Mouse (Mus musculus) neural tube, embryonic 14.5 days (tissue): ENCODE data around the gene Mmp17. TPM values are rescaled to one million over a fixed set of nuclear protein-coding genes. Genes with fewer than 3 reads are reported as not detected.
"Not testable (repeated sequence)": the region's sequence is repeated elsewhere in the genome, so short reads cannot be mapped to it uniquely, and the experiment has no call there.

ENCODE experiments used
- ATAC-seq: fragments of 200-750 bp; cut with Nextera tagmentation; 2 replicates; pipeline ENCODE4 v1.8.0; 2017; ENCODE audit warnings: low read depth, mild to moderate bottlenecking, moderate TSS enrichment, moderate library complexity
- H3K27ac ChIP-seq: fragments of 300-500 bp; sonication (generic); 2 replicates; pipeline ENCODE4 v1.5.1; 2014; ENCODE audit warnings: low read depth, mild to moderate bottlenecking, control low read depth, low read length, moderate library complexity, mixed read lengths
- H3K27me3 ChIP-seq: fragments of 300-500 bp; sonication (generic); 2 replicates; pipeline ENCODE4 v1.6.1; 2014; ENCODE audit warnings: low read length; ENCODE audit not compliant: control insufficient read depth, insufficient read depth
- H3K36me3 ChIP-seq: fragments of 300-500 bp; sonication (generic); 2 replicates; pipeline ENCODE4 v1.6.1; 2014; ENCODE audit warnings: low read length, mixed read lengths; ENCODE audit not compliant: control insufficient read depth, insufficient read depth
- H3K4me1 ChIP-seq: fragments of 300-500 bp; sonication (generic); 2 replicates; pipeline ENCODE4 v1.6.1; 2014; ENCODE audit warnings: low read length; ENCODE audit not compliant: control insufficient read depth, insufficient read depth
- H3K4me2 ChIP-seq: fragments of 300-500 bp; sonication (generic); 2 replicates; pipeline ENCODE4 v1.6.1; 2014; ENCODE audit warnings: mild to moderate bottlenecking, low read depth, low read length, control low read depth
- H3K4me3 ChIP-seq: fragments of 300-500 bp; sonication (generic); 2 replicates; pipeline ENCODE4 v1.5.1; 2014; ENCODE audit warnings: low read depth, low read length, control low read depth, mixed read lengths
- H3K9ac ChIP-seq: fragments of 300-500 bp; sonication (generic); replicated peaks from 2 replicates; pipeline ENCODE4 v1.6.1; 2014; ENCODE audit warnings: low read depth, mild to moderate bottlenecking, control low read depth, low read length, mixed read lengths
- H3K9me3 ChIP-seq: fragments of 300-500 bp; sonication (generic); 2 replicates; pipeline ENCODE4 v1.6.1; 2016; ENCODE audit warnings: low read length; ENCODE audit not compliant: control insufficient read depth
- WGBS: fragments of 180-500 bp; shearing (Covaris S2); extraction: QIAGEN DNeasy Blood & Tissue Kit; methylation state at CpG from one replicate; pipeline ENCODE4 v1.1.7; 2014; 5-methylcytosine and 5-hydroxymethylcytosine counted together
- polyA plus RNA-seq: library from polyadenylated mRNA; unstranded; fragments of >200 nt; fragmentation: Nextera tagmentation; extraction: Ambion mirVana; gene quantifications from 2 replicates; pipeline ENCODE4 v1.2.1, GENCODE M21; 2014

Mmp17 gene
- polyA plus RNA-seq, 1 experiment from 2014 or later = 7.7 TPM

DNA sequence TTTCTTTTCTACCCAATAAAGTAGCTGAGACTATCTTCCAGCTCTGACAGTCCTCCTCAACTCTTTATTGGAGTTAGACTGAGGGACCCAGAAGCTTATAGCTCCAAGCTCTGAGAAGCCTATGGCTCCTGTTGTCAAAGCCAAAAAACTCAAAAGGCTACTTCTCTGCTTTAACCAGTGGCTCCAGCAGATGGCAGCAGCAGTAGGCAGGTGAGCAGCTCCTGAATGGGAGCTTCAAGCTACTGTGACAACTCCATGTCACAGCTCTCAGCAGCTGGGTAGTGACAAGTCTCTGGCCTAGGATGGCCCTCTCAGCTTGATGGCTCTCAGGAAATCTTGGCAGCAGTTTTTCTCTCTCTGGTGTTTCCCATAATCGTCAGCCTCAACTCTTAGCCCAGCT is 27.1 kb downstream of the Mmp17 start:
- no peaks in the 10 kb centered on the region for H3K9me3 ChIP-seq
- no peak overlapping the region for H3K4me2 ChIP-seq
- H3K27ac ChIP-seq = no peak overlapping the region
- no peaks in the 10 kb centered on the region for H3K36me3 ChIP-seq
- no peak for ATAC-seq
- no peaks in the 10 kb centered on the region for H3K27me3 ChIP-seq
- no peaks in the 10 kb centered on the region for H3K4me1 ChIP-seq
- WGBS = 14% methylated on average over 1 of the region's 1 CpGs
- no peak overlapping the region for H3K9ac ChIP-seq
- no peak overlapping the region for H3K4me3 ChIP-seq

DNA sequence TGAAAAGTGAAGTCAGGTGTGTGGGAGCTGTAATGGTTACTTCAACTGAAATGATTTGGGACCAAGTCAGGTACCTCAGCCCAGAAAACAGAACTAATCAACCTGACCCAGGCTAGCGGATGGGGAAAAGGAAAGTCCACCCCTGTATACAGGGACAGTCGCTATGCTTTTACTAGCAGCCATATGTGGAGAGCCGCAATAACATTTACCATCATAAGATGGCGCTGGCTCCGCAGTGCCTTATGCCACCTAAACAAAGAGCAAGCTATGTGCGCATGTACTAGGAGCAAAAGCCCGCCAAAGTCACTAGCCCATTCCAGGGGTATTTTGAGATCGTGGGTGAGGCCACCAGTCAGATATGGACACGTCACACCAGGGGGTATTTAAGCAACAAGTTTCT is 36.6 kb downstream of the Mmp17 start:
- H3K4me1 ChIP-seq, ATAC-seq, H3K4me3 ChIP-seq, H3K27ac ChIP-seq, H3K36me3 ChIP-seq, H3K9ac ChIP-seq, H3K9me3 ChIP-seq, H3K27me3 ChIP-seq, H3K4me2 ChIP-seq: not testable (repeated sequence)
- 69% methylated on average over 9 of the region's 9 CpGs for WGBS

DNA sequence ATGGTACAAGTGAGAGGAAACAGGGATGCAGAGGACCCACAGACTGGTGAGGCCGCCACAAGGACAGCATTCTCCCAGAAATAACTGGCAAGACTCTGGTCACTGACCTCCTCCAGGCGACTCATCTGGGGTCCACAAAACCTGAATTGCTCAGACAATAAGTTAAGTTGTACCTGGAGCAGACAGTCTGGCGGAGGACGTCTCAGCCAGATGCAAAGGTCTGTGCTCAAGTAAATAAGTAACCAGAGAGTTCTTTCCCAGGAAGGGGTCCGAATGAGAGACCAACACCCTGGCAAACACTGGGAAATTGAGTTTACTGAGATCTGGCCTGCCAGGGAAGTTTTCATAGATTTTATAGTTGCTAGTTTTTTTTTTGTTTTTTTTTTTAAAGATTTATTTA is 37.4 kb downstream of the Mmp17 start:
- no peak overlapping the region for H3K9ac ChIP-seq
- H3K27ac ChIP-seq = no peak overlapping the region
- no peaks in the 10 kb centered on the region for H3K4me1 ChIP-seq
- whole genome bisulfite sequencing = 82% methylated on average over 5 of the region's 5 CpGs
- H3K9me3 ChIP-seq = no peaks in the 10 kb centered on the region
- H3K4me3 ChIP-seq = no peak overlapping the region
- H3K36me3 ChIP-seq = no peaks in the 10 kb centered on the region
- no peak overlapping the region for H3K4me2 ChIP-seq
- H3K27me3 ChIP-seq = no peaks in the 10 kb centered on the region
- ATAC-seq = no peak

DNA sequence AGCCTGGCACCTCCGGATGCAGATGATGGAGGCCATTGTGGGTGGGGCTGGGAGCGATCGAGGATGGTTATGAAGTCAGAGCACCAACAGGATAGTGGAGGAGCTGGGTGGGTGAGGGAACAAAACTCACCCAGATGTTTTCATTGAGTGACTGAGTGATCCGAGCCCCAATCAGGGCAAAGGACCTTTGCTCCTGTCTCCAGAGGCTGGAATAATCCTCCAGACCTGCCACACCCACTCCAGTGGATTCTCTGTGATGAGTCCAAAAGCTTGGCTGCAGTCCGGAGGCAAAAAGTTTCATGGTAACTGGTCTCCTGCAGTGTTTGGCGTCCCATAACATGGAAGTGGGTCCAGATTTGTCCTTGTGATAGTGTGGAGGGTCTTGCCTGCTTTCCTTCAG is 42.1 kb downstream of the Mmp17 start:
- Histone ChIP-seq H3K27me3 (no peaks in the 10 kb centered on the region), H3K9ac (no peak overlapping the region), H3K9me3 (no peaks in the 10 kb centered on the region), H3K4me3 (no peak overlapping the region), H3K27ac (no peak overlapping the region), H3K4me2 (no peak overlapping the region), H3K36me3 (no peaks in the 10 kb centered on the region), H3K4me1 (no peaks in the 10 kb centered on the region)
- 87% methylated on average over 6 of the region's 6 CpGs for WGBS
- ATAC-seq = no peak

DNA sequence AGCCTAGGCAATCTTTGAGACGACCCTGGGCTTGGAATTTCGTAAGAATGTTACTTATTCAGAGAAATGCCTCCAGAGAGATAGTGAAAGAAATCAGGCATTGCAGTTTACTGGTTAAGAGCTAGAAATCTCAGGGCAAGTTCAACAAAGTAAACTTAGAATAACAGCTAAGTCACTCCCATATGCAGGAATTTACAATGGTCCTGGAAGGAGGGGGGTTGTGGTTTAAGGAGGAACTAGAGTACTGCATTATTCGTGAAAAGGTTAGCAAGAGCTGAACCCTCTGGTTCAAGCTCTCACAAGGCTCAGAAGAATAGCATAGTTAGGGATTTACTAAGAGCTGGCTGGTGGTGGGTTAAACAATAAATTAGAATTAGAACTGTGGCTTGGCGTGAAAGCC is 42.6 kb downstream of the Mmp17 start:
- not testable (repeated sequence) for ATAC-seq, H3K4me1 ChIP-seq, H3K4me2 ChIP-seq, H3K36me3 ChIP-seq, H3K9me3 ChIP-seq, H3K9ac ChIP-seq, H3K27ac ChIP-seq, H3K4me3 ChIP-seq, H3K27me3 ChIP-seq
- WGBS = 79% methylated on average over 4 of the region's 4 CpGs

DNA sequence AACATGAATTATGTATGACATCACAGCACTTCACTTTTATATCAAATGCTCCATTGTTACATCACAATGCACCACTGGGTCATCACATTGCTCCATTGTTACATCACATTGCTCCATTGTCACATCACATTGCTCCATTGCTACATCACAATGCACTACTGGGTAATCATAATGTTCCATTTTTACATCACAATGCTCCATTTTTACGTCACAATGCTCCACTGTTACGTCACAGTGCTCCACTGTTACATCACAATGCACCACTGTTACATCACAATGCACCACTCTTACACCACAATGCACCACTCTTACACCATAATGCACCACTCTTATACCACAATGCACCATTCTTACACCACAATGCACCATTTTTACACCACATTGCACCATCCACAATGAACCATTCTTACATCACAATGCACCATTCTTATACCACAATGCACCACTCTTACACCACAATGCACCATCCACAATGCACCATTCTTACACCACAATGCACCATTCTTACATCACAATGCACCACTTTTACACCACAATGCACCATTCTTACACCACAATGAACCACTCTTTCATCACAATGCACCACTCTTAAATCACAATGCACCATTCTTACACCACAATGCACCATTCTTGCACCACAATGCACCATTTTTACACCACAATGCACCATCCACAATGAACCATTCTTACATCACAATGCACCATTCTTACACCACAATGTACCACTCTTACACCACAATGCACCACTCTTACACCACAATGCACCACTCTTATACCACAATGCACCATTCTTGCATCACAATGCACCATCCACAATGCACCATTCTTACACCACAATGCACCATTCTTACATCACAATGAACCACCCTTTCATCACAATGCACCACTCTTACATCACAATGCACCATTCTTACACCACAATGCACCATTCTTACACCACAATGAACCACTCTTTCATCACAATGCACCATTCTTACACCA is 48.6 kb downstream of the Mmp17 start:
- 83% methylated on average over 2 of the region's 2 CpGs for WGBS
- not testable (repeated sequence) for H3K4me3 ChIP-seq, H3K9ac ChIP-seq, H3K4me2 ChIP-seq, H3K4me1 ChIP-seq, H3K27ac ChIP-seq, H3K9me3 ChIP-seq, ATAC-seq, H3K27me3 ChIP-seq, H3K36me3 ChIP-seq

DNA sequence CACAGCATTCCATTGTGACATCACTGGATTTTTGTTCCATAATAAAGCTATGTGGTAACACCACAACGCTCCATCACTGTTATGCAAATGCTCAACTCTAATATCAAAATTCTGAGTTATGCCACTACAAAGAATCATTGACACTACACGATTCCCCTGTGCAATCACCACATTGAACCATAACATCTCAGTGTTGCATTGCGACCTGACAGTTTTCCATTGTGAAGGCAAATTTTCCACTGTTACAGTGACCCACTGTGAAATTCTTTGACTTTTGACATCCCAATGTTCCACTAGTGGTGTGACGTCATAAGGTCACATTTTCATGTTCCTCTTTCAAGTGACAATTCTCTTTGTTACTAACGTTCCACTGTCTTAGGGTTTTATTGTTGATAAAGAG is 66.9 kb downstream of the Mmp17 start:
- Histone ChIP-seq H3K9ac (no peak overlapping the region), H3K4me1 (no peaks in the 10 kb centered on the region), H3K4me3 (no peak overlapping the region), H3K36me3 (no peaks in the 10 kb centered on the region; the same call in 1 of the 2 replicates), H3K27me3 (no peaks in the 10 kb centered on the region), H3K27ac (no peak overlapping the region), H3K9me3 (no peaks in the 10 kb centered on the region), H3K4me2 (no peak overlapping the region)
- WGBS = 88% methylated on average over 5 of the region's 5 CpGs
- ATAC-seq = no peak

DNA sequence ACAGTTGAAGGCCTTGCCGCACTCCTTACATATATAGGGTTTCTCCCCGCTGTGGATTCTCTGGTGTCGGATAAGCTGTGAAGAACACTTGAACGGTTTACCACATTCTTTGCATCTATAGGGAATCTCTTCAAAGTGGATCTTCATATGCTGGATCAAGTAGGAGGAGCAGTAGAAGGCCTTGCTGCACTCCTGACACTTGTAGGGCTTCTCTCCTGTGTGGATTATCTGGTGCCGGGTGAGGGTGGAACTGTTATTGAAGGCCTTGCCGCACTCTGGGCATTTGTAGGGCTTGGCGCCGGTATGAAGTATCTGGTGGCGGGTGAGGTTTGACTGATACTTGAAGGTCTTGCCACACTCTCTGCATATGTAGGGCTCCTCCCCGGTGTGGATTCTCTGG is 73.0 kb downstream of the Mmp17 start:
- H3K36me3 ChIP-seq = peaks cover 28% of the 10 kb centered on the region
- no peaks in the 10 kb centered on the region for H3K4me1 ChIP-seq
- WGBS = 98% methylated on average over 10 of the region's 10 CpGs
- no peaks in the 10 kb centered on the region for H3K27me3 ChIP-seq
- no peaks in the 10 kb centered on the region for H3K9me3 ChIP-seq
- H3K4me3 ChIP-seq = no peak overlapping the region
- no peak overlapping the region for H3K27ac ChIP-seq
- no peak overlapping the region for H3K4me2 ChIP-seq
- ATAC-seq = no peak
- H3K9ac ChIP-seq = no peak overlapping the region

DNA sequence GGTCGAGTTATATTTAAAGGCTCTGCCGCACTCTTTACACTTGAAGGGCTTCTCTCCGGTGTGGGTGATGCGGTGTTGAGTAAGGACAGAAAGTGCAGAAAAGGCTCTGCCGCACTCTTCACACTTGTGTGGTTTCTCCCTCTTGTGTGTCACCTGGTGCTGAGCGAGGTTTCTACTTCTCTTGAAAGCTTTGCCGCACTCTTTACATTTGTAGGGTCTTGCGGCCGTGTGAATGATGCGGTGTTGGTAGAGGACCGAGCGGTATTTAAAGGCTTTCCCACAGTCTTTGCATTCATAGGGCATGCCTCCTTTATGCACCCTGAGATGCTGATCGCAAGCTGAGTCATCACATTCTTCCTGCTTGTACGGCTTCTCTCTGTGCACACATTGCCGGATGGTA is 74.0 kb downstream of the Mmp17 start:
- H3K36me3 ChIP-seq = peaks cover 28% of the 10 kb centered on the region
- H3K9me3 ChIP-seq = no peaks in the 10 kb centered on the region
- H3K27me3 ChIP-seq = no peaks in the 10 kb centered on the region
- WGBS = 96% methylated on average over 15 of the region's 15 CpGs
- H3K27ac ChIP-seq = no peak overlapping the region
- no peaks in the 10 kb centered on the region for H3K4me1 ChIP-seq
- H3K4me2 ChIP-seq = no peak overlapping the region
- no peak overlapping the region for H3K9ac ChIP-seq
- H3K4me3 ChIP-seq = no peak overlapping the region
- ATAC-seq = no peak
